Mouse (Mus musculus): ENCODE data around the gene Syt17.

The Syt17 gene

GRCm38 (mm10) chr7:118462818-118463762 lies 15.1 kb upstream of the Syt17 start:
- DNase-seq (ENCODE audit: low spot score in 2 of 2): no peak

GRCm38 (mm10) chr7:118461400-118462136 lies 13.5 kb upstream of the Syt17 start:
- no peak for DNase-seq (ENCODE audit: low spot score in 2 of 2)

- no peak for DNase-seq (ENCODE audit: low spot score in 2 of 2)
Measured at GRCm38 (mm10) chr7:118453722-118454121, 5.7 kb upstream of the Syt17 start.

- DNase-seq (ENCODE audit: low spot score in 2 of 2): no peak
Measured at GRCm38 (mm10) chr7:118452940-118453339, 4.9 kb upstream of the Syt17 start.

- peak in 1 of 2 experiments; percentile 21 for DNase-seq (ENCODE audit: low spot score in 2 of 2)
Measured at GRCm38 (mm10) chr7:118447291-118448133, 510 bp downstream of the Syt17 start.

GRCm38 (mm10) chr7:118443895-118444485 lies 4.0 kb downstream of the Syt17 start:
- no peak for DNase-seq (ENCODE audit: low spot score in 2 of 2)

- DNase-seq (ENCODE audit: low spot score in 2 of 2): peak; percentile 41 to 50
Measured at GRCm38 (mm10) chr7:118443371-118443770, 4.7 kb downstream of the Syt17 start.

- DNase-seq (ENCODE audit: low spot score in 2 of 2): peak in 1 of 2 experiments; percentile 41
Measured at GRCm38 (mm10) chr7:118441535-118441934, 6.5 kb downstream of the Syt17 start.

- DNase-seq (ENCODE audit: low spot score in 2 of 2): no peak
Measured at GRCm38 (mm10) chr7:118437101-118437802, 10.8 kb downstream of the Syt17 start.

GRCm38 (mm10) chr7:118428937-118429336 lies 19.1 kb downstream of the Syt17 start:
- peak; percentile 77 to 93 for DNase-seq (ENCODE audit: low spot score in 2 of 2)

GRCm38 (mm10) chr7:118419491-118420180 lies 28.4 kb downstream of the Syt17 start:
- DNase-seq (ENCODE audit: low spot score in 2 of 2): no peak

GRCm38 (mm10) chr7:118414183-118414582 lies 33.8 kb downstream of the Syt17 start:
- DNase-seq (ENCODE audit: low spot score in 2 of 2): no peak

GRCm38 (mm10) chr7:118411877-118412276 lies 36.1 kb downstream of the Syt17 start:
- DNase-seq (ENCODE audit: low spot score in 2 of 2): no peak

- DNase-seq (ENCODE audit: low spot score in 2 of 2): no peak
Measured at GRCm38 (mm10) chr7:118409421-118409820, 38.6 kb downstream of the Syt17 start.

GRCm38 (mm10) chr7:118405251-118405650 lies 42.8 kb downstream of the Syt17 start:
- no peak for DNase-seq (ENCODE audit: low spot score in 2 of 2)

- no peak for DNase-seq (ENCODE audit: low spot score in 2 of 2)
Measured at GRCm38 (mm10) chr7:118402576-118403022, 45.4 kb downstream of the Syt17 start.

GRCm38 (mm10) chr7:118401949-118402348 lies 46.1 kb downstream of the Syt17 start:
- no peak for DNase-seq (ENCODE audit: low spot score in 2 of 2)

- DNase-seq (ENCODE audit: low spot score in 2 of 2): peak; percentile 69 to 93
Measured at GRCm38 (mm10) chr7:118399764-118400163, 48.3 kb downstream of the Syt17 start.

GRCm38 (mm10) chr7:118390705-118391104 lies 57.3 kb downstream of the Syt17 start:
- DNase-seq (ENCODE audit: low spot score in 2 of 2): peak; percentile 39 to 54

- DNase-seq (ENCODE audit: low spot score in 2 of 2): no peak
Measured at GRCm38 (mm10) chr7:118380996-118381395, 67.0 kb downstream of the Syt17 start.

All from frontal cortex, postnatal 36 days (tissue).